In the genomic region with DNA sequence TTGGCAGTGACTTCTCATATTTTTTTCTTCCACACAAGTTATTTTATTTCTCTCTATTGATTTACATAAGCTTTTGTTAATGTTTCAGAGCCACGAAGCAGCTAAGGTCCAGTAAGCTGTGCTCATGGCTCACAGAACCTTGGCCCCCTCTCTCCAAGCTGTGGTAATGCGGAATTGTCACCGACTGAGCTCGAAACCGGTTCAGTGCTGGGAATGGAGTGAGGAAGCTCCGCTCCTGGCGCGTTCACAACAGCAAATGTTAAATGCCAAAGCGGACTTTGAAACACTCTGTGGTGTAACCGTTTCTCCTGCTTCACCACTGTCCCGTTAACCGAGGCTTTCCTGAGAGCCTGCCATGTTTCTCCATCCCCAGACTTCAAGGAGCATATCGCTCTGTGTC, we compare ENCODE assay signal across 8 mouse cellular contexts. TPM values are rescaled to one million over a fixed set of nuclear protein-coding genes. Genes with fewer than 3 reads are reported as not detected.
DNase-seq lines count a peak whose midpoint lies in the region; ATAC-seq and TF ChIP-seq lines count a peak whose summit lies in the region.

No protein-coding gene starts in this region.

- H3K4me3 ChIP-seq in kidney, postnatal 0 days (replicated peaks; ENCODE audit: low read depth, low read length), result no peak overlapping the region

- TF ChIP-seq CTCF in kidney, postnatal 0 days (IDR thresholded peaks at IDR 0.05; ENCODE audit: low read depth), result peak; percentile 34; the same call in 1 of the 2 replicates

- DNase-seq in gastrocnemius, adult 18-20 months (ENCODE audit: low spot score), result peak; percentile 12
- DNase-seq in gastrocnemius, postnatal 25 days, result no peak
- DNase-seq in right cerebral cortex, postnatal 14 days, result peak; percentile 13
- DNase-seq in right cerebral cortex, adult 2 months (ENCODE audit: low spot score in 2 of 2), result no peak
- DNase-seq in kidney, postnatal 0 days (ENCODE audit: low spot score), result peak; percentile 40
- no peak for DNase-seq in Muller cell, postnatal 12 days (ENCODE audit: inconsistent ontology term)
- no peak for DNase-seq in thymus, adult 18-20 months
- DNase-seq in thymus, postnatal 14 days, result no peak

- no peaks in the 10 kb centered on the region for H3K9me3 ChIP-seq in kidney, postnatal 0 days (replicated peaks; ENCODE audit: low read length)

- no peaks in the 10 kb centered on the region for H3K36me3 ChIP-seq in kidney, postnatal 0 days (ENCODE audit: insufficient read depth, low read length)

- no peak for ATAC-seq in kidney, postnatal 0 days (replicated peaks; ENCODE audit: low FRiP score, low read depth)

- H3K4me2 ChIP-seq in kidney, postnatal 0 days (ENCODE audit: low read length), result no peak overlapping the region

- no peak overlapping the region for H3K27ac ChIP-seq in kidney, postnatal 0 days

- WGBS in kidney, postnatal 0 days, result 70% methylated on average over 13 of the region's 13 CpGs

- no peaks in the 10 kb centered on the region for H3K4me1 ChIP-seq in kidney, postnatal 0 days (replicated peaks; ENCODE audit: insufficient read depth, low read length)

- no peaks in the 10 kb centered on the region for H3K27me3 ChIP-seq in kidney, postnatal 0 days (ENCODE audit: insufficient read depth, low read length)

- H3K9ac ChIP-seq in kidney, postnatal 0 days (ENCODE audit: low read depth, low read length), result no peak overlapping the region

RNA-seq across cellular contexts. Expression of gene Psma6, which starts 39.4 kb away (rescaled TPM):
- total RNA-seq in gastrocnemius, adult 18-20 months (2021), result 100 to 1,000 TPM; 162 TPM
- total RNA-seq in gastrocnemius, postnatal 25 days (2021), result 100 to 1,000 TPM; 140 to 155 TPM
- polyA plus RNA-seq in kidney, postnatal 0 days (2015; fragmentation: Nextera tagmentation; extraction: Ambion mirVana), result 415 and 419 TPM in 2 replicates

RNA-seq across cellular contexts. Expression of gene Ppp2r3c, which starts 41.8 kb away (rescaled TPM):
- total RNA-seq in gastrocnemius, adult 18-20 months (2021), result 1 to 10 TPM; 8.6 to 8.7 TPM
- total RNA-seq in gastrocnemius, postnatal 25 days (2021), result 10 to 100 TPM; 10.1 to 10.3 TPM
- 12.9 TPM in 2 replicates for polyA plus RNA-seq in kidney, postnatal 0 days (2015; fragmentation: Nextera tagmentation; extraction: Ambion mirVana)

RNA-seq across cellular contexts. Expression of gene 1110008L16Rik, which starts 45.2 kb away (rescaled TPM):
- 10 to 100 TPM; 12.1 to 12.2 TPM for total RNA-seq in gastrocnemius, adult 18-20 months (2021)
- 1 to 10 TPM; 8.7 to 8.9 TPM for total RNA-seq in gastrocnemius, postnatal 25 days (2021)
- polyA plus RNA-seq in kidney, postnatal 0 days (2015; fragmentation: Nextera tagmentation; extraction: Ambion mirVana), result 15.0 and 18.1 TPM in 2 replicates

Comparison
In these comparisons a context has a peak if more than half of its experiments do, and no peak if none do; other contexts are left out.
1. DNase-seq: peak in gastrocnemius, adult 18-20 months (single experiment), right cerebral cortex, postnatal 14 days (single experiment) and kidney, postnatal 0 days (single experiment); none in gastrocnemius, postnatal 25 days (single experiment), right cerebral cortex, adult 2 months (0 of 2), Muller cell, postnatal 12 days (single experiment), thymus, adult 18-20 months (0 of 2) and thymus, postnatal 14 days (single experiment).